In the genomic region with DNA sequence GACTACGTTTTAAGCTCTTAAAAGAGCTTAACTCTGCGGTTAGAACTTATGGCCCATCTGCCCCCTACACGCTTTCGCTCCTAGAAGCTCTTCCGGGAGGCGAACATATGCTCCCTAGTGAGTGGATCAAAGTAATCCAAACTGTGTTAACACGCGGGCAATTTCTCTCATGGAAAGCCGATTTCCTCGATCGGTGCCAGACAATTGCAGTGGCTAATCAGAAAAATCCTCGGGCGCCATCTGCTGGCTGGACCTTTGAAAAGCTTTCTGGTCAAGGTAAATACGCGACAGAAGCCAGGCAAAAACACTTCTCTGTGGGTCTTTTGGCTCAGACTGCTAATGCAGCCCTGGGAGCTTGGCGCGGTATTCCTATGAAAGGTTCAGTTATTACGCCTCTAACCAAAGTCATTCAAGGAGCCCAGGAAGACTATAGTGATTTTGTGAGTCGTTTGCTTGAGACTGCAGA, we compare ENCODE assay signal across 8 mouse cellular contexts. TPM values are rescaled to one million over a fixed set of nuclear protein-coding genes. Genes with fewer than 3 reads are reported as not detected.
A peak's percentile ranks its signal among the peaks of the same experiment; 100 is the strongest.
DNase-seq lines count a peak whose midpoint lies in the region; ATAC-seq and TF ChIP-seq lines count a peak whose summit lies in the region.

No protein-coding gene starts in this region.

- H3K27ac ChIP-seq in ES-E14 (ENCODE audit: insufficient read depth, low read depth, low read length, poor library complexity, severe bottlenecking) = no peak overlapping the region
- peak overlapping the region; percentile 73 for H3K27ac ChIP-seq in forebrain, embryonic 15.5 days (replicated peaks)

- peaks cover 13% of the 10 kb centered on the region for H3K27me3 ChIP-seq in forebrain, embryonic 15.5 days

- no peaks in the 10 kb centered on the region for H3K9me3 ChIP-seq in ES-E14 (ENCODE audit: control insufficient read depth, insufficient read depth, low read depth, low read length)
- H3K9me3 ChIP-seq in forebrain, embryonic 15.5 days = no peaks in the 10 kb centered on the region

- peak overlapping the region; percentile 63 to 69 for H3K4me3 ChIP-seq in ES-E14 (ENCODE audit: insufficient read depth in 1 of 2, low read depth in 1 of 2, low read length in 2 of 2, poor library complexity in 1 of 2, severe bottlenecking in 1 of 2)
- peak overlapping the region; percentile 63 for H3K4me3 ChIP-seq in forebrain, embryonic 15.5 days
- H3K4me3 ChIP-seq in lung, adult 2 months (replicated peaks; ENCODE audit: extremely low read depth, low read depth, low read length) = peak overlapping the region; percentile 69

- TF ChIP-seq CTCF in lung, adult 2 months (IDR thresholded peaks at IDR 0.05; ENCODE audit: insufficient read depth, low read length) = peak; percentile 51

- 0% methylated on average over 19 of the region's 19 CpGs for WGBS in forebrain, embryonic 15.5 days
- under 1% methylated on average over 19 of the region's 19 CpGs for WGBS in lung, adult 2 months

- intact Hi-C loops in heart, postnatal 25 days (cut with DNase I) = loop anchor here (10.0 kb wide), 1 partner anchor 140 kb away; a partner anchor contains a TSS

- peak; percentile 91 for ATAC-seq in forebrain, embryonic 15.5 days (replicated peaks)
- ATAC-seq in neutrophil, adult 5-6 weeks (ENCODE audit: extremely low read depth, insufficient number of reproducible peaks, low FRiP score, poor library complexity, severe bottlenecking) = peak; percentile 48

- H3K36me3 ChIP-seq in ES-E14 (ENCODE audit: control insufficient read depth, insufficient read depth, low read length, poor library complexity, severe bottlenecking) = no peaks in the 10 kb centered on the region
- H3K36me3 ChIP-seq in forebrain, embryonic 15.5 days = no peaks in the 10 kb centered on the region

- peaks cover 0 to 3% of the 10 kb centered on the region in 2 experiments; a peak in 1 of 4 replicates for H3K4me1 ChIP-seq in ES-E14 (ENCODE audit: control insufficient read depth in 2 of 2, insufficient read depth in 2 of 2, low read length in 2 of 2, poor library complexity in 1 of 2)
- peaks cover 15% of the 10 kb centered on the region for H3K4me1 ChIP-seq in forebrain, embryonic 15.5 days
- no peaks in the 10 kb centered on the region for H3K4me1 ChIP-seq in lung, adult 2 months (ENCODE audit: control insufficient read depth, insufficient read depth, low read length)

- peak overlapping the region; percentile 70 for H3K9ac ChIP-seq in ES-E14 (ENCODE audit: insufficient read depth, low read depth, low read length, poor library complexity, severe bottlenecking)
- H3K9ac ChIP-seq in forebrain, embryonic 15.5 days (replicated peaks) = peak overlapping the region; percentile 58

- TF ChIP-seq POLR2A in lung, adult 2 months (IDR thresholded peaks at IDR 0.05; ENCODE audit: borderline replicate concordance, extremely low read depth, low read depth, low read length) = no peak

- in situ Hi-C loops in ES-E14 (cut with MboI; ENCODE audit: low sequenced_read_pairs in 2 of 2, unreplicated experiment in 2 of 2) = no loop called here

- DNase-seq in ES-E14 (ENCODE audit: low read depth, low spot score) = peak; percentile 95
- peak; percentile 86 for DNase-seq in cerebellum, adult 11-12 months
- DNase-seq in heart, postnatal 25 days (ENCODE audit: low spot score) = peak; percentile 66
- peak; percentile 82 to 95 for DNase-seq in layer of hippocampus, adult 18-20 months (ENCODE audit: low spot score in 2 of 2)
- DNase-seq in lung, adult 2 months = peak; percentile 90
- peak; percentile 54 to 63 for DNase-seq in thymus, adult 18-20 months

- H3K4me2 ChIP-seq in forebrain, embryonic 15.5 days (replicated peaks) = peak overlapping the region; percentile 89

TF ChIP-seq in ES-E14, 5 proteins besides CTCF, POLR2A, EP300 and RAD21:
- TF ChIP-seq HCFC1 (IDR thresholded peaks at IDR 0.05; ENCODE audit: borderline replicate concordance, insufficient read depth, low read length) = peak; percentile 61
- TF ChIP-seq ZNF384 (IDR thresholded peaks at IDR 0.05; ENCODE audit: low read depth, low read length) = no peak
- TF ChIP-seq ZC3H11A (IDR thresholded peaks at IDR 0.05; ENCODE audit: borderline replicate concordance, low read depth, low read length) = no peak

RNA-seq across cellular contexts. Expression of a gene that starts 10.5 kb away (rescaled TPM):
- total RNA-seq in ES-E14 (2012; rRNA removed) = not detected in 2 replicates
- not detected in 2 replicates for polyA plus RNA-seq in forebrain, embryonic 15.5 days (2015; fragmentation: Nextera tagmentation; extraction: Ambion mirVana)
- not detected for total RNA-seq in heart, postnatal 25 days (2021)
- not detected for total RNA-seq in layer of hippocampus, adult 18-20 months (2021)
- polyA plus RNA-seq in lung, adult 2 months (2012; rRNA removed) = not detected in 2 replicates
- not detected in 2 replicates for total RNA-seq in neutrophil, adult 5-6 weeks (2017)

RNA-seq across cellular contexts. Expression of a gene that starts 12.3 kb away (rescaled TPM):
- total RNA-seq in ES-E14 (2012; rRNA removed) = not detected in 2 replicates
- polyA plus RNA-seq in forebrain, embryonic 15.5 days (2015; fragmentation: Nextera tagmentation; extraction: Ambion mirVana) = not detected in 2 replicates
- not detected for total RNA-seq in heart, postnatal 25 days (2021)
- total RNA-seq in layer of hippocampus, adult 18-20 months (2021) = not detected
- not detected in 2 replicates for polyA plus RNA-seq in lung, adult 2 months (2012; rRNA removed)
- not detected in 2 replicates for total RNA-seq in neutrophil, adult 5-6 weeks (2017)

RNA-seq across cellular contexts. Expression of a gene that starts 18.7 kb away (rescaled TPM):
- total RNA-seq in ES-E14 (2012; rRNA removed) = not detected in 2 replicates
- polyA plus RNA-seq in forebrain, embryonic 15.5 days (2015; fragmentation: Nextera tagmentation; extraction: Ambion mirVana) = not detected in 2 replicates
- not detected for total RNA-seq in heart, postnatal 25 days (2021)
- not detected for total RNA-seq in layer of hippocampus, adult 18-20 months (2021)
- polyA plus RNA-seq in lung, adult 2 months (2012; rRNA removed) = not detected in 2 replicates
- not detected in 2 replicates for total RNA-seq in neutrophil, adult 5-6 weeks (2017)

RNA-seq across cellular contexts. Expression of a gene that starts 26.5 kb away (rescaled TPM):
- not detected in 2 replicates for total RNA-seq in ES-E14 (2012; rRNA removed)
- not detected in 2 replicates for polyA plus RNA-seq in forebrain, embryonic 15.5 days (2015; fragmentation: Nextera tagmentation; extraction: Ambion mirVana)
- not detected for total RNA-seq in heart, postnatal 25 days (2021)
- not detected for total RNA-seq in layer of hippocampus, adult 18-20 months (2021)
- polyA plus RNA-seq in lung, adult 2 months (2012; rRNA removed) = not detected in 2 replicates
- total RNA-seq in neutrophil, adult 5-6 weeks (2017) = not detected in 2 replicates

RNA-seq across cellular contexts. Expression of a gene that starts 43.8 kb away (rescaled TPM):
- not detected in 2 replicates for total RNA-seq in ES-E14 (2012; rRNA removed)
- not detected in 2 replicates for polyA plus RNA-seq in forebrain, embryonic 15.5 days (2015; fragmentation: Nextera tagmentation; extraction: Ambion mirVana)
- not detected for total RNA-seq in heart, postnatal 25 days (2021)
- not detected for total RNA-seq in layer of hippocampus, adult 18-20 months (2021)
- polyA plus RNA-seq in lung, adult 2 months (2012; rRNA removed) = not detected in 2 replicates
- total RNA-seq in neutrophil, adult 5-6 weeks (2017) = not detected in 2 replicates
